Mouse (Mus musculus) T-helper 1 cell (primary cell): ENCODE results near the gene Gm45808.
"Not testable (repeated sequence)": the region's sequence is repeated elsewhere in the genome, so short reads cannot be mapped to it uniquely, and the experiment has no call there.

Experiments
- in situ Hi-C: fragments of 300-600 bp; cut with MboI, MseI; formaldehyde crosslinking; loops from one replicate; pipeline ENCODE4 v1.15.1; 2025; ENCODE audit warnings: high pct_unique_total_duplicates

The Gm45808 gene

DNA sequence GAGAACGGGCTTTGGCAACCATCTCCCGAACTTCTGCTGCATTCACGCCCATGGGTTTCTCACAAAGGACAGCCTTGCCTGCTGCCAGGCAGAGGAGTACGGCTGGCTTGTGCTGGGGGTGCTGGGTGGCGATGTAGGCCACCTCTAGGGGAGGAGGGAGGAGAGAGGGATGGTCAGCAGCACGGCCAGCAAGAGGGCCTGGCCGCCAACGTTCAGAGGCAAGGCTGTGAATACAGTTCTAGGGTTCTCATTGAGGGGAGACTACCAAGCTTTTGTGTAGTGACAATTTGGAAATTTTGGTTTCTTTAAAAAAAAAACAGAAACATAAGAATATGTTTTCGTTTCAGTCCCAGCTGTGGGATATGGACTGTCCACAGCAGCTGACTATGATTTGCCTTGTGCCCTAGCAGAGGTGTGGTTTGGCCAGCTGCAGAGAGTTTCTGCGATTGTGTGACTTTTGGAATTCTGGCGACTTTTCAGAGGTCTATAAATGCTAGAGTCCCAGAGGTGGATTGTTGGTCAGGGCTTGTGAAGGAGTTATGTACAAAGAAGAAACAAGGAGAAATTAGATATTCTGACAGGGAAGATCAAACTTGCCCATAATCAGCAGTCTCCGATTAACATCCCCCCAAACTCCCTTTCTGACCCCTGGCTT, at the start of gene Gm45808:
Gm45808 (minus strand) TSS at position 51 of the 655 bp plus-strand sequence.
- in situ Hi-C loops, result no loop called here

- in situ Hi-C loops, result no loop called here
Observed at GRCm38 (mm10) chr7:45535676-45536075, 49.1 kb upstream of the Gm45808 start.

GRCm38 (mm10) chr7:45530643-45531042, 44.0 kb upstream of the Gm45808 start:
- in situ Hi-C loops, result no loop called here

- in situ Hi-C loops, result no loop called here
Observed at GRCm38 (mm10) chr7:45529461-45529860, 42.9 kb upstream of the Gm45808 start.

- in situ Hi-C loops, result not testable (repeated sequence)
Observed at GRCm38 (mm10) chr7:45527169-45527568, 40.6 kb upstream of the Gm45808 start.

- in situ Hi-C loops, result no loop called here
Observed at GRCm38 (mm10) chr7:45526474-45527120, 40.0 kb upstream of the Gm45808 start.

DNA sequence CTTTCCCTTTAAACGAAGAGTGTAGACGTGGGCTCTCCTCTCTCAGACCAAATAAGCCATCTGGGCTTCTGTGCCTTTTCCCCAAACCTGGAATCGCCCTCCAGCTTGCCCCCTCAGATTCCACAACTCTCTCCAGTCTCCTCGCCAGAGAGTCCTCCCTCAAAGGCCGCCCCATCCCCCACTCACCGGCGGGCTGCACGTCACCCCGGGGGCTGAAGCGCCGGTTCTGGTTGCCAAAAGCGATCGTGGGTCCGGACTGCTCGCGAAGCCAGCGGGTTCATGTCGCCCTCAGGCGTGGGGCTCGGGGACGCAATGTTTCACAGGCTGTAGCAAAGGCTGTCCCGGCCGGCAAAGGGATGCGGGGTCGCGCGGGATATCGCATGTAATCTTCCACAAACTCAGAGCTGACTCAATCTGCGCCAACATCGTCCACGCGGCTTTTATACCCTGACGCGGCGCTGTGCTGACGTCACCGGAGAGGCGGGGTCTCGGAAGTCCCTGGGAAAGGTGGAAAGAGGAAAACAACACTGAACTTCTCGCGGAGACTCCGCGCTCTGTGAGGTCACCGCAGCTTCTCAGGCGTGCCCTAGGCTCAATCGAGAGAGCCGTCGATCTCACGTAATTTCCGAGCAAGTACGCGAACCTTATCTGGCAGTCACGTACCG, 39.3 kb upstream of the Gm45808 start, which contains the start of the genes Ppp1r15a and Plekha4:
Ppp1r15a (minus strand) TSS at position 460 of the 665 bp plus-strand sequence.
Plekha4 (plus strand) TSS at position 522 of the 665 bp plus-strand sequence.
- in situ Hi-C loops, result no loop called here

GRCm38 (mm10) chr7:45524841-45525621, 38.4 kb upstream of the Gm45808 start:
- in situ Hi-C loops, result no loop called here

DNA sequence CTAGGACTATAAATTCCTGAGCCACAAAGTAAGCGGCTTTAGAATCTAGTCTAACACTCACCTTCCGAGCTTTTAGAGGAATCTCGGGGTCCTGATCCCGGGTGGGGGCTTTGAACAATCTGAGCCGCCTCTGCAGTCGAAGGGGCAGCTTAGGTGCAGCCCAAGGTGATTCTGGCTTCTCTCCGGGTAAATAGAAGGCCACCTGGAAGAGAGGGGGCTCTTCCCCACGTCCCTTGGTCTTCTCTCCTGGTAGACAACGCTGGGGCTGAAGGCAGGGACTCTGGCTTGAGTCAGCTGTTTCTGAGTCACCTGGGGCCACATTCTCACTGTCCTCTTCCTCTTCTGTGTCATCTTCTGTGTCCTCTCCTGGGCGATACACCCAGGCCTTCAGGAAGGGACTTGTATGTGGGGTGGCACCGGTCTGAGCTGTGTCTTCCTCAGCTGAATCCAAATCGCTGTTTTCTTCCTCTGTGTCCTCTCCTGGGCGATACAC, 37.1 kb upstream of the Gm45808 start:
- in situ Hi-C loops, result no loop called here

DNA sequence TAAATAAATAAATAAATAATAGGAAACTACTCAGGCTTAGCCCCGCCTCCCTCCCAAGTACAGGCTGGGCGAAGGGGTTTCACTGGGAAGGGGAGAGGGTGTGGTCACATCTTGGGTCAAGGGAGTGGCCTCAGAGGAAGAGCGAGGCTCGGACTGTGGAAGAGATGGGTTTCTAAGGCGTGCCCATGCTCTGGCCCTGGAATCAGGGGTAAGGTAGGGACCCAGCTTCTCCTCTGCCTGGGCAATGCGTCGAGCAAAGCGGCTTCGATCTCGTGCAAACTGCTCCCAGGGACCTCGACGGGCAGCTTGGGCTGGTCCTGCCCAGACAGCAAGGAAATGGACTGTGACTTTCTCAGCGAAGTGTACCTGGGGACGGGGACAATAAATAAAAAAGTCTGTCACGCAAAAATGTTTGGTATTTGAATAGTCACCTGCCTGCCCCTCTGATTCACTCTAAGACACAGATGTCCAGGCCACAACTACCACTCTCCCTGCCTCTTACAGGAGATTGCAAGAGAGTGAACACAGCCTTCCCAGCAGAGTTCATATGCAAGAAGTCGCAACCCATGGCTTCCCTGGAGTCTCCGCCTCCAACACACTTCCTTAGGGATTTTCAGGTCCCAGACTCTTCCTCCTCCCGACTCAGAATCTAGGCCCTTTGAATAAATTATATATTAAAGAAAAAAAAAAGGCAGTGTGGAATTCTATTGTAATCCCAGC, 36.5 kb upstream of the Gm45808 start:
- in situ Hi-C loops, result no loop called here

DNA sequence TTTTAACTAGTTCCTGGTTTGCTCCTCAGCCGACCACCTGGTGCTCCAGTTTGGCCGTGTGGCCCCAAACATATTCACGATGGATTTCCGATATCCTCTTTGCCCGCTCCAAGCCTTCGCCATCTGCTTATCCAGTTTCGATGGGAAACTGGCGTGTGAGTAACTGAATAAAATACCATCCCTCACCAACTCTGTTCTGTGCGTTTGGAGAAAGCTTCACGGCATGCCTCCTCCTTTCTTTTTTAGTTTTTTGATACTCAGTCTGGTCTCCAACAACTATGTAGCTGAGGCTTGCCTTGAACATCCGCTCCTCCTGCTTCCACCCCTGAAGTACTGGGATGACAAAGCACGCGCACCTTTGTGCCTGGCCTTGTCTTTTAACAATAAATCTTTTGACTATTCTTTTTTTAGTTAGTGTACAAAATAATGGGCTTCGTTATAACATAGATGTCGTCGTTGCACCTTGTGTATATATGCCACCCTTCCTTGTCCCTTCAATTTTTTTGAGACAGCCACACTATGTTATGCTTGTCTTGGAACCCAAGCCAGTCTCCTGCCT, 35.7 kb upstream of the Gm45808 start:
- in situ Hi-C loops, result no loop called here

GRCm38 (mm10) chr7:45521728-45522184, 35.1 kb upstream of the Gm45808 start:
- in situ Hi-C loops, result no loop called here

- in situ Hi-C loops, result no loop called here
Observed at GRCm38 (mm10) chr7:45520605-45521004, 34.0 kb upstream of the Gm45808 start.

GRCm38 (mm10) chr7:45519345-45520120, 32.9 kb upstream of the Gm45808 start:
- in situ Hi-C loops, result no loop called here

- in situ Hi-C loops, result no loop called here
Observed at GRCm38 (mm10) chr7:45518618-45519017, 32.0 kb upstream of the Gm45808 start.

GRCm38 (mm10) chr7:45516846-45517245, 30.2 kb upstream of the Gm45808 start:
- in situ Hi-C loops, result not testable (repeated sequence)

GRCm38 (mm10) chr7:45515436-45515835, 28.8 kb upstream of the Gm45808 start:
- in situ Hi-C loops, result no loop called here

DNA sequence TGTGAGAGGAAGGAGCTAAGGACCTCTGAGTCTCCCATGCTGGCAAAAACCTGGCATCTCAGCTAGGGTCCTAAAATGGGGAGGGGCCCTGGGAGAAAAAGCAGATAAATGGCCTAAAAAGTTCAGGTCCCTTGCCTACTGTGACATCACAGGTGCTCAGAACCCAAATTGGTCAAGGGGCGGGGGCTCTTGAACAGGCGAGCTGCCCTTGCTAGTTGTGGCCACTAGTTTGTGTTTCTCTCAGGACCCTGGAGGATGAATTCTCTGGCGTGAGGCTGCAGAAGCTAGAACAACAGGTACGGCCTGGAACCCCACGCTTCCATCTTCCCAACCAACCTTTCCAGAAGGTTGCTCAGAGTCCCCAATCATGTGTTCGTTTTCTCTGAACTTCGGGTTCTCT, 27.8 kb upstream of the Gm45808 start:
- in situ Hi-C loops, result no loop called here

GRCm38 (mm10) chr7:45509912-45510787, 23.5 kb upstream of the Gm45808 start, which contains the start of gene Nucb1:
TSS of gene Nucb1 (minus strand) at chr7:45510406.
- in situ Hi-C loops, result no loop called here
